Mouse (Mus musculus): ENCODE measurements around the gene Fank1.

GRCm38 (mm10) chr7:133776626-133776996, at the start of gene Fank1:
- TF ChIP-seq EP300 (IDR thresholded peaks at IDR 0.05; ENCODE audit: insufficient read depth, low read depth, low read length), result no peak
- no peak for TF ChIP-seq CTCF (IDR thresholded peaks at IDR 0.05)
